Mouse (Mus musculus) spleen, adult 12 weeks (tissue): ENCODE data around the gene Mboat1.

ENCODE experiments used
- DNase-seq: peaks from one replicate; pipeline ENCODE4 v3.0.0; 2022; ENCODE audit warnings: low spot score

Gene Mboat1

DNA sequence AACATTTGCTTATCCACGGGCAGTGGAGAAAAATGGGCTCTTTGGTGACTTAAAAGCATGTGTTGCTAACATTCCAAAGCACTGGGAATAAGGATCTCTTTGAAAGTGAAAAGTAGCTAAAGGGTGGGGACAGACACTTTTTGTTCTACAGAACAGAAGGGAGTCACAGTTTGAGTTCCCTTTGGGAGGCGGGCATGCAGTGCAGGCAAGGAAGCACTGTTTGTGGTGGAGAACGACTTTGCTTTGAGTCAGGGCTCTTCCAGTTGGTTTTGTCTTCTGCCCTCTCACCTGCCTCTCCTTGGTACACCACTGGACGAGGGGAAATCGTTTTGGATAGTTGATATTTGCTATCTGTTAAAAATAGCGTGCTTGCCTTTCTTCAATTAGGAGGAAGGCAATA is 49.7 kb downstream of the Mboat1 start:
- DNase-seq: no peak

- DNase-seq: no peak
Measured at GRCm38 (mm10) chr13:30186456-30186855, 50.2 kb downstream of the Mboat1 start.

DNA sequence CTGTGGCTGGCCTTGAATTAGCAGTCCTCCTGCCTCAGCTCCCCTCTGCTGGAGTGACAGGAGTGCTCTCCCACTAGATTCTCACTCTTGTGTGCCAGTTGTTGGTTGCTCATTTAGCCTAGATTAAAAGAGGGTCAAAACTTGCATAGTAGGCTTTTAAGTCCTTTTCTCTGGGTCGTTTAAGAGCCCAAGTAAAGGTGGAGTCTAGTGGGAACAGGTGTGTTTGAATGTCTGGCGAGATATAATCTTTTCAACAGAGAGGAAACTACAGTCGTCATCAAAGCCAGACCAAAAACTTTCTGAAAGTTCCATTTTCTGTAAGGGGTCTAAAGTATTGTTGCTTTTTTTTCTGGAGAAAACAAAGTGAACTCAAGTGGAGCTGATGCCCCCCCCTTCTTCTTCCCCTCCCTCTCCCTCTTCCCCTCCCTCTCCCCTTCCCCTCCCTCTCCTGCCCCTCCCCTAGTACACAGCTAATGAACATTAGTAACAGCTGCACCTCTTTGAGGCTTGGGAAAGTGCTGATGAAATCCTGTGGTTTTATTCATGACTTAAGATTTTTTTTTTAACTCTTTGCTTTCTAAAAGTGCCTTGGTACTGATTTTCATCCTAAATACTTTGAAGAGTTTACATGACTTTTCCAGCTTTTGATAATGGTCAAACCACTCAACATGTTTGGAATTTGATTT is 55.9 kb downstream of the Mboat1 start:
- DNase-seq: no peak

- DNase-seq: no peak
Measured at GRCm38 (mm10) chr13:30193363-30193762, 57.1 kb downstream of the Mboat1 start.

GRCm38 (mm10) chr13:30194834-30195233 is 58.5 kb downstream of the Mboat1 start:
- DNase-seq: no peak

DNA sequence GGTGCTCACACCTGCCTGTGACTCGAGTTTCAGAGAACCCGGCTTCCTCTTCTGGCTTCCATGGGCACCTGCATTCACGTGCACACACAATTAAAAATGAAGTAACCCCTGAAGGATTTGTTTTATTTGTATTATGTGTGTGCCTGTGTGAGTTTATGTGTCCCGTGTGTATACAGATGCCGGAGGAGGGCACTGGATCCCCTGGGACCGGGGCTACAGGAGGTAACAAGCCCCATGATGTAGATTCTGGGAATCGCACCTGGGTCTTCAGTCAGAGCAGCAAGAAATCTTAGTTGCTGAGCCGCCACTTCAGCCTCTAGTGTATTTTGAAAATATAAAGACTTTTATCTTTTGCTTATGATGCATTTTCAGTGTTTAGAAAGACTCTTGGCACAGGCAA is 60.4 kb downstream of the Mboat1 start:
- no peak for DNase-seq

- DNase-seq: no peak
Measured at GRCm38 (mm10) chr13:30198101-30198570, 61.8 kb downstream of the Mboat1 start.

- no peak for DNase-seq
Measured at GRCm38 (mm10) chr13:30199821-30200220, 63.5 kb downstream of the Mboat1 start.

- no peak for DNase-seq
Measured at GRCm38 (mm10) chr13:30200737-30201136, 64.4 kb downstream of the Mboat1 start.

DNA sequence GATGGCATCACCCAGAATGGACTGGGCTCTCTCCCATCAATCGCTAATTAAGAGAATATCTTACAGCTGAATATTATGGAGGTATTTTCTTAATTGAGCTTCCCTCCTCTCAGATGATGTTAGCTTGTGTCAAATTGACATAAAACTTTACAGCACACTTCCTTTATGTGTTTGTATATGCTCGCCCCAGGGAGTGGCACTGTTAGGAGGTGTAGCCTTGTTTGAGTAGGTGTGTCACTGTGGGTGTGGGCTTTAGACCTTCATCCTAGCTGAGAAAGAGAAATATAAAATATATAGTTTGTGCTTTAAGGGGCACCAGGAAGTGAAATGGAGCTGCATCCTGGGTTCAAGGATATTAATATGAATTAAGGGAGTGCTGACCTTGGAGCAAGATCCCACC is 66.7 kb downstream of the Mboat1 start:
- no peak for DNase-seq

GRCm38 (mm10) chr13:30208176-30208575 is 71.9 kb downstream of the Mboat1 start:
- no peak for DNase-seq

DNA sequence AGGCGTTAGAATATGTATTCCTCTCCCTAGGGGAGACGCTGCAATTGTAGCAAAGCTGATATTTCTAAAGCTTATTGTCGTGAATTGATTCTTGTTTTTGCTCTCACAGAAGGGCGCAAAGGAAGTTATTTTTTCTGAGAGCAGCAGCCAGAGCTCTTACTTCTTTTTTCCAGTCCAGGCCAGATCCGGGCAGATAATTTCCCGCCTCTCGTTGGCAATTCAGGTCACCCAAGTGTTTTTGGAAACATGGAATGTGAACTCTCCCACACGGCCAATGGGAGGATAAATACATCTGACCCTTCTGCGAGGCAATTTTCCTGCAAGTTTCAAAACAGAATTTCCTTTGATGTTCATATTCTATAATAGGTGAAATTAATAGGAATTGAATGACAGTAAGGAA is 77.0 kb downstream of the Mboat1 start:
- no peak for DNase-seq

DNA sequence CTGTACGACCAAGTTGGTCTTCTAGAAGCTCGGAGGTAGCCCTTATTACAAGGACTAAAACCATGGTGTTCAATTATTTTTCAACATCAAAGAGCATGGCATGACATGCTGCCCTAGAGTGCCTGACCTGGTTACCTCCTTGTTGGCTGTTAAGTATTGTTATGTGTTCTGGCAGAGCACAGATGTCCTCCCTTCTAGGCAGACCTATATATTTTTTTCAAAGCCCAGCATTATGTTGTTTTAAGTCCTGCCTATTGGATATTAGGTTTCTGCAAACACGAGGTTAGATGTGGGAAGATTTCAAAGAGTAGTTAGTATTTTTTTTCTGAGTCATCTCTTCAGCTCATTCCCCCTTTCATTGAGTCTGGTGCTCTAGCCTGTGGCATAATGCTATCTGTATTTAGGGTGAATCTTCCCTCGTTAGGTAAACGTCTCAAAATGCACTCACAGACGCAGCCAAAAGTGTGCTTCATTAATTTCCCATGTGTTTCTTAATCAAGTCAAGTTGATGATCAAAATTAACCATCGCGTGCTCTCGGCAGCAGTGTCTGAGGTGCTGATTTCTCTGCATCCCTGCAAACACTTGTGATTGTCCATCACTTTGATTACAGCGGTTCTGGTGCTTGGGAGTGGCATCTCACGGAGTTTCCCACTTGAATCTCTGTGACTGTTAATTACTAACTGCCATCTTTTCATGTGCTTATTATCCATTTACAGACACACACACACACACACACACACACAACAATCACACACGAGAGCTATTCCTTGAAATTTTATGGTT is 81.5 kb downstream of the Mboat1 start:
- DNase-seq: no peak

DNA sequence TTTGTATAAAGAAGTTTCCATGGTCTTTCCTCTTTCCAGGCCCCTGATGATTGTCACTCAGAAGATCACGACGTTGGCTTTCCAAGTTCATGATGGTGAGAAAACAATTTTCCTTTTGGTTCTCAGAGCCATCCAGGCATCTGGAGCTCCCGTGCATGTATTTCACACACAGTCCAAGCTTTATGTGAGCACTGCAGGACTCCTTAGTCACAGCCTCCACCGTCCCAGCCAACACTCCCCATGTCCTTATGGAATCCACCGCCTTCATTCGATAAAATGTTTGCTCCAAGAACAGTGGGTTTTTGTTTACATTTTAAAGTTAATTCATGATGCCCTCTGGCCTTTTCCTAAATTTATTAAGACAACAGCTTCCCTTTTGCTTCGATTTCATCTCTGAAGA is 83.3 kb downstream of the Mboat1 start:
- DNase-seq: no peak

- no peak for DNase-seq
Measured at GRCm38 (mm10) chr13:30221316-30221715, 85.0 kb downstream of the Mboat1 start.

DNA sequence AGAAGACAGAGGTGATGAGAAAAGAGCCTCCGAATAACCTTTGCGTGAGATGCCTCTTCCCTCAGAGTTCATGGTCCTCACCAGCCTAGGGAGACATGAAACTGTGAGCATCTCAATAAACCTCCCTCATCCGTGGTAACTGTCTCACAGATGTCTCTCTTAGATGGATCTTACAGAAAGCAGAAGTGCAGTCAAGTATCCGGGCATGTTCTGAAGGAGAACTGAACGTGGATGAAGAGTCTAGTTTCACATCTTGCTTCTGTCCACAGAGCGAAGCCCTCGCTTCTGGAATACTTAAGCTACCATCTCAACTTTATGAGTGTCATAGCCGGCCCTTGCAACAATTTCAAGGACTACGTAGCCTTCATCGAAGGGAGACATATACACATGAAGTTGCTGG is 87.8 kb downstream of the Mboat1 start:
- no peak for DNase-seq

DNA sequence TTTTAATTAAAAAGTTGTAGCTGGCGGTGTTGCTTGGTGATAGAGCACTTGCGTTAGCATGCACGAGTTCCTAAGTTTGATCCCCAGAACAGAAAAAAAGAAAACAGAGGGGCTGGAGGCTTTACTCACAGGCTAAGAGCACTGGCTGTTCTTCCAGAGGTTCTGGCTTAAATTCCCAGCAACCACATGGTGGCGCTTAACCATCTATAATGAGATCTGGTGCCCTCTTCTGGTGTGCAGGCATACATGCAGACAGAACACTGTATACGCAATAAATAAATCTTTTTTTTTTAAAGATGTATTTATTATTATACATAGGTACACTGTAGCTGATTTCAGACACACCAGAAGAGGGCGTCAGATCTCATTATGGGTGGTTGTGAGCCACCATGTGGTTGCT is 88.4 kb downstream of the Mboat1 start:
- DNase-seq: no peak

- no peak for DNase-seq
Measured at GRCm38 (mm10) chr13:30228762-30229161, 92.5 kb downstream of the Mboat1 start.

- no peak for DNase-seq
Measured at GRCm38 (mm10) chr13:30229625-30230139, 93.4 kb downstream of the Mboat1 start.

DNA sequence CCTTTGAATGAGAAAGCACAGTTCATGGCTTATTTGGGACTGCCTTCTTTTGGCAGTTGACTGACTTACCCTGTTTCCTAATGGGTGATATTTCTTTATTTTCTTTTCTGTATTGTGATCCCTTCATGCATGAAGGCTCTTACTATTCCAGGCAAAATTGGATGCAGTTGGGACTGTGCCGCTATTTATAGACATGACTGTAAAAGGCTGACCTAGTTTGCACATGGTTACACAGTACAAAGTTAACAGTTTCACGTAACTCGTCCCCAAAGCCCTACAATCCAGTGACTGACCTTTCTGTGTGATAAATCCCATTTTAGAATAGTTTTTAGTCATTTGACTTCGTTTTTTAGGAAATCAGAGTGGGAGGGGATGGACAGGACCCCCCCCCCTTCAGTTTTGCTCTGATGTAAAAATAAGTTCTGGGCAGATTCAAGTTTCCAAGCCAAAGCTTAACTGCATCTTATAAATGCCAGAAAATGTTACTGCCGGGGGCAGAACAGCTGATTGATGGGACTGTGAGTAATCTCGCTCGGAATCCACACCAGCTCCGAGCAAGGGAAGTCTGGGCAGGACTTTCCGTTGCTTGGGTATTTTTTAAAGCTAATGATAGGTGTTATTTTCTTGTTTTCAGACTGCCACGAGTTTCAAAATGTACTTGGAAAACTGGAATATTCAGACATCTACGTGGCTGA is 98.9 kb downstream of the Mboat1 start:
- no peak for DNase-seq

GRCm38 (mm10) chr13:30239396-30239795 is 103.1 kb downstream of the Mboat1 start:
- DNase-seq: no peak

- no peak for DNase-seq
Measured at GRCm38 (mm10) chr13:30245573-30245972, 109.3 kb downstream of the Mboat1 start.
